Mouse (Mus musculus) bone marrow macrophage, adult 2 months (primary cell): ENCODE measurements around the gene G3bp1.

Experiments
- CTCF ChIP-seq: IDR thresholded peaks from 2 replicates; pipeline ENCODE4 v1.5.1; 2012; ENCODE audit warnings: low read depth, mild to moderate bottlenecking, low read length, moderate library complexity
- POLR2A ChIP-seq: IDR thresholded peaks from 2 replicates; pipeline ENCODE4 v1.6.1; 2012; ENCODE audit warnings: mild to moderate bottlenecking, low read depth, low read length, borderline replicate concordance

GRCm38 (mm10) chr11:55533378-55533777 lies 63.9 kb downstream of the G3bp1 start:
- TF ChIP-seq POLR2A, result no peak
- TF ChIP-seq CTCF, result no peak
